Mouse (Mus musculus) bone marrow, adult 2 months (tissue): Measurements from ENCODE around the gene 1190007I07Rik.

Source experiments
- CTCF ChIP-seq: fragments of 200-500 bp; IDR thresholded peaks from 2 replicates; pipeline ENCODE4 v1.5.1; 2011; ENCODE audit warnings: low read length, control low read depth; ENCODE audit not compliant: control insufficient read depth, insufficient read depth
- POLR2A ChIP-seq: fragments of 200-500 bp; IDR thresholded peaks from 2 replicates; pipeline ENCODE4 v1.6.1; 2011; ENCODE audit warnings: low read depth, mild to moderate bottlenecking, control low read depth, low read length, borderline replicate concordance; ENCODE audit not compliant: control insufficient read depth

DNA sequence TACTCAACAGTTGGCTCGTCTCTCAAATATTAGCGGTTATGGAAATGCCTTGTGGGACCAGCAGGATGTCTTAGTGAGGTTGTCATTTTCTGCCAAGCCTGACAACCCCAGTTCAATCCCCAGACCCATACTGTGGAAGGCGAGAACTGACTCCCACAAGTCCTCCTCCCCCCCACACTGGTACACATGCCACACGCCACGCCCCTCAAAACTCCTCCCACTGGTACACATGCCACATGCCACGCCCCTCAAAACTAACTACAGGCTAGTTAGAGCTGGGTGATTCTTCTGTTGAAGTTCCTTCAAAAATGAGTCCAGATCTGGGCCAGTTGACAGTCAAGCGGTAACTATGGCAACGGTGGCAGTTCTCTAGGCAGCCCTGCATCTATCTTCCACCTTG, 23.1 kb upstream of the 1190007I07Rik start:
- TF ChIP-seq CTCF: no peak
- no peak for TF ChIP-seq POLR2A
